Mouse (Mus musculus) c-Kit-negative CD71-positive TER-119-positive erythroid progenitor cells, embryonic 14.5 days (primary cell): Measurements from ENCODE around the gene Rnf13.

ENCODE experiments used
- DNase-seq: peaks from one replicate; pipeline ENCODE4 v3.0.0-alpha.2; 2013; ENCODE audit warnings: low read depth, low spot score

The Rnf13 gene

DNA sequence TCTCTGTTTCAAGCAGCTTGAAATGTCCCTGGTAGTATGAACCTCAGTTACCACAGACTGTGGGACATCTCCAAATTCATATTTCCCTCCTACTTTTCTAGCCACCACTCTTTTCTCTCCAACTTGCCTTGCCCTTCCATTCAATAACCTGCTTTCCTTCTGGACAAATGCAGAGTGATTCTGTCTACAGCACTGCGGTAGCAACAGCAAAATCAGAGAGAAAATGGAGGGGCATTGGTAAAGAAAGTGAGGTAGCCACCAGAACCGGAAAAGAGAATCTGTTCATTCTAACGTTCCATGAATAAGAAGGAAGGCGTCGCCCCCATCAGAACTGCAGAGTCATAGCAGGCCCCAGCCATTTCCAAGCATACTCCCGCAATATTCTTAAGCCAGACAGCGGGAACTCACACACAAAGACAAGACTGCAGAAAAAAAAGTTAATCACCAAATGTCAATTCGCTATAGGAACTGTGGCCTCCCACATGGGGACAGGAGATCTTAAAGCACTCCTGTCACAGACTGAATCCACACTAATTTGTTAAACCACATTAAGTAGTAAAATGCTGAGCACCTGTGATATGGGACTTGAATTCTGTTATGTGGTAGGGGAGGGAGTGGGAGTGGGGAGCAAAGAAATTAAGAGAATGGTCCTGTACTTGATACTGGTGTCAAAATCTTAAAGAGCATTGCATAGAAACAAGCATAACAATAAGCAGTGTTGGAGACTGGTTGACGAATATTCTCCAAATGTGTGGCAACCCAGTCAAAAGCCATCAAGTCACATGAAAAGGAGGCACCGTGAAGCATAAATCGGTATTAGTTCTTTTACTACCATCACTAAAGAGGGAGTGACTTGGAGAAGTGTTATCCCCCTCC, 110.2 kb downstream of the Rnf13 start:
- DNase-seq, result no peak

DNA sequence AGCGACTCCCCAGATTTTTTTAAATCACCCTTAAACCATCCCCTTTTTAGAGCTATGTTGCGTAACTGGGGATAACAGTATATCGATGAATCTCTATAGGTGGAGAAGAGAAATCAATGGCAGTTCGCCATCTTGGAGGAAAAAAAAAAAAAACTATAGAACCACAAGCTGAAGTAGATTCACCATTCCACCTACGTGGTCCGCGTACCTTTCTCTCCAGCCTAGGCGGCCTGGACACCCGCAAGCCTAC, 110.7 kb downstream of the Rnf13 start:
- DNase-seq, result no peak

DNA sequence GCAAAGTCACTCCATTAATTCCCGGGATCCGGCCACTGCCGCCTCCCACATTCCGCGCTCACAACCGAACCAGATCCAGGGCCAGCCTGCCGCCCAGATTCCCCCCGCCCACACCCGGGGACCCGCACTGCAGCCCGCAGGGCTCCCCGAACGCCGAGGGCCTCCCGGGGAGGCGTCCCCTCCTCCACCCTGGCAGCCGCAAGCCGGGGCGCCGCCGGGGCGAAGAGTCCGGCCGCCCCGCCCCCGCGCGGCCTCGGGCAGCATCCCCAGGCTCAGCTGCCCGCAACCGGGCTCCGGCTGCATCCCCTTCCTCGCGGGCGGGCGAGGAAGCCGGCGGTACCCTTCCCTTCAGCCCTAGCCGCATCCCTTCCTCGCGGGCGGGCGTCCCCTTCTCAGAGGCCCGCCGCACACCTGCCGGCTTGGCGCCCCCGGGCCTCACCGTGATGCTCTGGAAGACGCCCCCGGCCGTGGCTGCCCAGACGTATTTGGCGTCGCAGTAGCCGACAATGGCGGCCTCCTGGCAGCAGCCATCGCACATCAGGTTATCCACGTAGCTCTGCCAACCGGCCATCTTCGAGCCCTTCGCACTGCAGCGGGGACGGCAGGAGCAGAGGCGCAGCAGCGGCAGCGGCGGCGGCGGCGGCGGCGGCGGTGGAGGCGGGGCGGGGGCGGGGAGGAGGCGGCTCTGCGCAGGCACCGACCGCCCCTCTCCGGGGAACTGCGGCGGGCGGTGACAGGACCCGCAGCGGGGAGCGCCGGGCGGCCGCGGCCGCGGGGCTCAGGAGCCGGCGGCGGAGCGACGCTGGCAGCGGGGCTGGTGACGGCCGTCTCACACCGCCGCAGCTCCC, 111.3 kb downstream of the Rnf13 start:
- DNase-seq, result no peak

DNA sequence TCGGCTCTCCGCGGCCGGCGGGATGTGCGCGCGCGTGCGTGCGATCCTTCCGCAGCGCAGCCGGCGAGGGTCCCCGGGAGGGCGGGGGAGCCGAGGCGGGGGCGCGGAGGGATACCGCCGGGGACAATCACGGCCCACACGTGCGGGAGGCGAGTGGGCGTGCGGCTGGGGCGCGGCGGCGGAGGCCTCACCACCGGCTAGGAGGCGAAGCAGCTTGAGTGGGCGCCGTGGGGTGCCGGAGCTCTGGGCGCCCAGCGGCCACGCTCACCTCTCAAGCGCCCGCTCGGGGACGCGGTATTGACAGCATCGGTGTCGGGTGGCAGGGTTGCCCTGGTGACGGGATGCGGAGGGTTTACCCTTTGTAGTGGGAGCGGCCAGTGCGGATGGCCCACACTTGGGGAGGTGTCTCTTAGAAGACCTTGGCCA, 111.9 kb downstream of the Rnf13 start, which contains the start of gene Pfn2:
Gene Pfn2, minus strand, starts transcription at position 320 of the 426 bp plus-strand sequence.
- DNase-seq, result no peak

DNA sequence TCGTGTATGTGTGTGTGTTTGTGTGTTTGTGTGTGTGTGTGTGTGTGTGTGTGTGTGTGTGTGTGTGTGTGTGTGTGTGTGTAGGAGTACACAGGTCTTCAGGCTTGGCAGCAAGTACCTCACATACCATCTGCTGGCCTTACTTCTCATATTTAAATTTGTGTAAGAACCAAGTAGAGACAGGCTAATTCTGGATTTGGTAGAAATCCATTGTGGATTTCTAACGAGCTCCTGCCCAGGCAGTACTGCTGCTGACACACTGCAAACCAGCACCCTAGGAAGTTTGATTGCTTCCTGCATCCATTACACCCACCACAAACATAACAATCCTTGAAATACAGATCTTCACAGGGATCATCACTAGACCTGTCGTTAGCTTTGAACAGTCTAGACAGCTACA, 147.1 kb downstream of the Rnf13 start:
- DNase-seq, result no peak
